Mouse (Mus musculus) C2C12 (cell line): ENCODE measurements around the gene B3gat2.

Experiments
- CEBPB ChIP-seq: IDR thresholded peaks from one replicate; pipeline ENCODE4 v1.6.1; 2011; ENCODE audit warnings: low read depth, mild to moderate bottlenecking, control low read depth, moderate library complexity
- CTCF ChIP-seq: IDR thresholded peaks from one replicate; pipeline ENCODE4 v1.5.1; 2011; ENCODE audit not compliant: control insufficient read depth, insufficient read depth, insufficient read length
- FOSL1 ChIP-seq: IDR thresholded peaks from one replicate; pipeline ENCODE4 v1.8.0; 2011; ENCODE audit warnings: mild to moderate bottlenecking, low read length; ENCODE audit not compliant: poor library complexity, insufficient read depth, severe bottlenecking
- MAX ChIP-seq: IDR thresholded peaks from one replicate; pipeline ENCODE4 v1.6.1; 2011; ENCODE audit warnings: mild to moderate bottlenecking, control low read depth
- MYOD1 ChIP-seq: IDR thresholded peaks from one replicate; pipeline ENCODE4 v1.6.1; 2011; ENCODE audit warnings: low read depth; ENCODE audit not compliant: control insufficient read depth, insufficient read length
- MYOG ChIP-seq: IDR thresholded peaks from one replicate; pipeline ENCODE4 v1.6.1; 2011; ENCODE audit not compliant: control insufficient read depth, insufficient read length; ENCODE audit errors: extremely low read depth
- USF1 ChIP-seq: IDR thresholded peaks from one replicate; pipeline ENCODE4 v1.6.1; 2011; ENCODE audit warnings: low read depth, mild to moderate bottlenecking, control low read depth, moderate library complexity

- no peak for TF ChIP-seq CTCF
- no peak for TF ChIP-seq CEBPB
- TF ChIP-seq MYOD1: no peak
- no peak for TF ChIP-seq FOSL1
- TF ChIP-seq USF1: no peak
- no peak for TF ChIP-seq MYOG
- no peak for TF ChIP-seq MAX
Measured at GRCm38 (mm10) chr1:23867350-23867862, 105.9 kb downstream of the B3gat2 start.
